Mouse (Mus musculus) ES-E14 (cell line): ENCODE data around the gene Prps1.

Source experiments
- CHD2 ChIP-seq: IDR thresholded peaks from 2 replicates; pipeline ENCODE4 v1.6.1; 2014; ENCODE audit warnings: mild to moderate bottlenecking, low read depth, low read length, inconsistent platforms
- HCFC1 ChIP-seq: IDR thresholded peaks from 2 replicates; pipeline ENCODE4 v1.6.1; 2012; ENCODE audit warnings: low read length, inconsistent platforms, borderline replicate concordance; ENCODE audit not compliant: insufficient read depth
- MAFK ChIP-seq: IDR thresholded peaks from 2 replicates; pipeline ENCODE4 v1.6.1; 2014; ENCODE audit warnings: mild to moderate bottlenecking, low read depth, low read length, inconsistent platforms; ENCODE audit not compliant: insufficient read depth

GRCm38 (mm10) chrX:140478231-140478630, 21.8 kb downstream of the Prps1 start:
- TF ChIP-seq MAFK, result no peak
- no peak for TF ChIP-seq CHD2
- TF ChIP-seq HCFC1, result no peak
